Mouse (Mus musculus) urinary bladder, postnatal 36 days (tissue): ENCODE results near the gene Rint1.

Experiments
- DNase-seq, 2 experiments: peaks; one replicate each; pipeline ENCODE4 v3.0.0; 2022; ENCODE audit warnings: low spot score in 2 of 2, mixed read lengths in 1 of 2

Rint1 gene

DNA sequence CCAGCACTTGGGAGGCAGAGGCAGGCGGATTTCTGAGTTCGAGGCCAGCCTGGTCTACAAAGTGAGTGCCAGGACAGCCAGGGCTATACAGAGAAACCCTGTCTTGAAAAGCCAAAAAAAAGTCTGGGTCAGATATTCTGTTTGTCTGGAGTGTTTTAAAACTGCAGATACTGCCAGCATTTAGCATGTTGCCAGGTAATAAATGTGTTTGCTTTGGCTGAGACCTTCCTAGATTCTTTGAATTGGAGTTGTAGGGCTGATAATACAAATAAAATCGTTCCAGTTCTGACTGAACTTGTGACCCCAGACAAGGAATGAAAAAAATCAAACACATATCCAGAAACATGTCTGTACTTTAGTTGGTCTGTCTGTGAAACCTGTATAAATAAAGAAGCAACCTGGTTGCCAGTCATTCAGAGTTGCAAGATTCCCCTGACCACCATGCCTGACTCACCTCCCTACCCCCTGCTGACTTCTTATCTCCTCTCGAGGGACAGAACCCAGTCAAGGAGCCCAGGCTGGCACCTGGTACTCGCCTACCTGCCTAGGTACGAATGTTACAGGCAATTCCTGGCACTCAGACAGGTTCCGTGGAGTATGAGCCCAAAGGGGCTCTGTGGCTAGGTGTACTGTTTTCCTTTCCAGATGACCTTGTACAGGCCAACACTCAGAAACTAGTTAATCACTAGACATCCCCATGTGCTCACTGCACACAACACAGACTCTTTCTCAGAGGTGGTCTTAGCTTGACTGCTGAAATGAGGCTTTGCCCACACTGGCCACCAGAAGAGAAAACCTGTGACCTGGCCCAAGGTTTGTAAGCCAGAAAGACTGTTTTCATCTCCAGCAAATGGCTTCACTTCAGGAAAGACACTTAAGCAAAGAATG is 75.9 kb downstream of the Rint1 start:
- DNase-seq: no peak

- no peak for DNase-seq
These were observed 76.8 kb downstream of the Rint1 start for GRCm38 (mm10) chr5:23864054-23864965.

- no peak for DNase-seq
These were observed 78.4 kb downstream of the Rint1 start for GRCm38 (mm10) chr5:23865941-23866340.
